In the genomic region with DNA sequence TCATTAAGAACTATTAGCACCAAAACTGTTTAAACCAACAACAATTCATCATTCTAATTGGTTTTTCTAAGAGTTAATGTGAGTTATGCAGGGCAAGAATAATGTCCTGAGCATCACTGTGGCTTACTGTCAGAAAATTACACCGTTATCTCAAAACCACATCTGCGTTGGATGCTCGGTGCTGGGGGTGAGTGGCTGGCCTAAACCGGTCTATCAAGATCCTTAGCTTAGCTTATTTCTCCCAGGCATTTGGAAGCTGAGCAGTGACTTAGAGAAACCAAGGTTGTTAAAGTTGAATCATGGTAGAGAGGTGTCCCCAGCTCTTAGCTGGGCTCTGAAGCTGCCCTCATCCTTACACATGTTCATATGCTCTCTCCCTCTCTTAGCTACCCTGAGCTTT, we compare ENCODE assay signal across 22 mouse cellular contexts.
"Had no signal": no experiment of that assay in that cellular context is flagged by ENCODE, and none has a peak within 500 bp of the region (broad histone marks: within the 10 kb centered on the region; RNA-seq: fewer than 3 reads in every experiment).

No protein-coding gene starts in this region.

- H3K27ac ChIP-seq: liver, embryonic 15.5 days; lung, embryonic 15.5 days; macrophage; midbrain, embryonic 13.5 days; midbrain, embryonic 15.5 days; neural tube, embryonic 13.5 days had no signal

- H3K4me3 ChIP-seq: liver, embryonic 15.5 days; lung, embryonic 15.5 days; megakaryocyte, embryonic 14.5 days; midbrain, embryonic 13.5 days; midbrain, embryonic 15.5 days; myocyte; neural tube, embryonic 13.5 days had no signal

- H3K4me2 ChIP-seq: liver, embryonic 15.5 days; lung, embryonic 15.5 days; midbrain, embryonic 11.5 days; midbrain, embryonic 13.5 days; midbrain, embryonic 15.5 days; neural tube, embryonic 13.5 days had no signal

- DNase-seq: liver, postnatal 0 days; lung, adult 2 months; lung, postnatal 14 days; lung, postnatal 36 days; retina, postnatal 1 day; right cerebral cortex, adult 18-20 months; right cerebral cortex, postnatal 25 days; right cerebral cortex, postnatal 4 days; spleen, adult 18-20 months; thymus, adult 18-20 months; thymus, postnatal 14 days; thymus, postnatal 36 days had no signal

- H3K4me1 ChIP-seq: liver, embryonic 15.5 days; lung, embryonic 15.5 days; megakaryocyte, embryonic 14.5 days; midbrain, embryonic 13.5 days; midbrain, embryonic 15.5 days had no signal

- H3K27me3 ChIP-seq: liver, embryonic 15.5 days; lung, embryonic 15.5 days; megakaryocyte, embryonic 14.5 days; midbrain, embryonic 13.5 days; midbrain, embryonic 15.5 days; neural tube, embryonic 13.5 days had no signal

- H3K9me3 ChIP-seq: lung, embryonic 15.5 days; midbrain, embryonic 13.5 days; midbrain, embryonic 15.5 days; neural tube, embryonic 13.5 days had no signal

- H3K36me3 ChIP-seq: liver, embryonic 15.5 days; lung, embryonic 15.5 days; midbrain, embryonic 13.5 days; midbrain, embryonic 15.5 days; neural tube, embryonic 13.5 days had no signal

- H3K9ac ChIP-seq: liver, embryonic 15.5 days; liver, postnatal 0 days; lung, embryonic 15.5 days; midbrain, embryonic 13.5 days; midbrain, embryonic 15.5 days; neural tube, embryonic 13.5 days had no signal

- ATAC-seq: liver, postnatal 0 days; lung, postnatal 0 days; midbrain, embryonic 13.5 days; midbrain, embryonic 15.5 days had no signal
